Mouse (Mus musculus) forebrain, embryonic 10.5 days (tissue): ENCODE data around the gene Gm21319. TPM values are rescaled to one million over a fixed set of nuclear protein-coding genes. Genes with fewer than 3 reads are reported as not detected.
"Not testable (repeated sequence)": the region's sequence is repeated elsewhere in the genome, so short reads cannot be mapped to it uniquely, and the experiment has no call there.

ENCODE experiments used
- DNase-seq: peaks from one replicate; pipeline ENCODE4 v3.0.0-alpha.2; 2017; ENCODE audit warnings: low spot score; ENCODE audit errors: extremely low spot score
- H3K27ac ChIP-seq: fragments of 300-500 bp; sonication (generic); 2 replicates; pipeline ENCODE4 v1.5.1; 2016; ENCODE audit warnings: mild to moderate bottlenecking
- H3K27me3 ChIP-seq: fragments of 300-500 bp; sonication (generic); 2 replicates; pipeline ENCODE4 v1.6.1; 2016; ENCODE audit warnings: mild to moderate bottlenecking; ENCODE audit not compliant: poor library complexity, severe bottlenecking
- H3K36me3 ChIP-seq: fragments of 300-500 bp; sonication (generic); replicated peaks from 2 replicates; pipeline ENCODE4 v1.6.1; 2016; ENCODE audit warnings: mild to moderate bottlenecking, moderate library complexity
- H3K4me1 ChIP-seq: fragments of 300-500 bp; sonication (generic); 2 replicates; pipeline ENCODE4 v1.6.1; 2016
- H3K4me3 ChIP-seq: fragments of 300-500 bp; sonication (generic); 2 replicates; pipeline ENCODE4 v1.5.1; 2016; ENCODE audit warnings: mild to moderate bottlenecking, moderate library complexity
- H3K9me3 ChIP-seq: fragments of 300-500 bp; sonication (generic); 2 replicates; pipeline ENCODE4 v1.6.1; 2016; ENCODE audit warnings: mild to moderate bottlenecking, moderate library complexity
- WGBS: fragments of 180-500 bp; shearing (Covaris S2); methylation state at CpG from one replicate; pipeline ENCODE4 v1.1.7; 2016; 5-methylcytosine and 5-hydroxymethylcytosine counted together
- polyA plus RNA-seq: library from polyadenylated mRNA; unstranded; fragments of >200 nt; fragmentation: Nextera tagmentation; extraction: Ambion mirVana; gene quantifications from 2 replicates; pipeline ENCODE4 v1.2.1, GENCODE M21; 2016

The Gm21319 gene
- not detected in 2 replicates for polyA plus RNA-seq

DNA sequence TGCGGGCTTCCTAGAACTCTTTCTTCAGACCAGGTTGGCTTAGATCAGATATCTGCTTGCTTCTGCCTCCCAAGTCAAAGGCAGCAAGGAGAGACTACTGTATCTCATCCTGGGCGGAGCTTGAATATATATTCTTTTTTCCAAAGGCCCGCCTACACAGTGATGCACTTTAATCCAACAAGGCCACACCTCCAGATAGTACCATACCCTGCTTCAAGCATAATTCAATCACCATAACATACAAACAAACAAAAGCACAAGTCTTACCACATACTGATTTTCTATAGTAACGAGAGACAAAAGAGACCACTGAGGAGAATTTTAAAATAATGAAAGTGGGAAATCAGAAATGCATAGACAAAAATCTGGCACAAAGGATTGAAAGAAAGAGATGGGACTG lies at the start of gene Gm21319:
Gene Gm21319, minus strand, starts transcription at position 101 of the 400 bp plus-strand sequence.
- H3K4me3 ChIP-seq, H3K27me3 ChIP-seq, H3K9me3 ChIP-seq, DNase-seq, H3K36me3 ChIP-seq, H3K27ac ChIP-seq, H3K4me1 ChIP-seq: not testable (repeated sequence)
- WGBS, result 91% methylated on average over 4 of the region's 4 CpGs

DNA sequence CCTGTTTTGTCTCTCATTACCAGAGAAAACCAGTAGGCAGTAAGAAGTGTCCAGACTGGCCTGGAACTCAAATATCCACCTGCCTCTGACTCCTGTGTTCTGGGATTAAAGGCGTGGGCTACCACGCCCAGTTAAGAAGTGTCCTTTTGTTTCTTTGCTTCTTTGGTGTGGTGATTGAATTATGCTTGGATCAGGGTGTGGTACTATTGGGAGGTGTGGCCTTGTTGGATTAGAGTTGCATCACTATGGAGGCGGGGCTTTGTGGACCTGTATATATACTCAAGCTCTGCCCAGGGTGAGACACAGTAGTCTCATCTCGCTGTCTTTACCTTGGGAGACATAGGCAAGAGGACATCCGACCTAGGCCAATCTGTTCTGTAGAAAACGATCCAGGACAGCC lies 40.7 kb upstream of the Gm21319 start, which contains the start of gene BB287469:
Gene BB287469, plus strand, starts transcription at position 301 of the 400 bp plus-strand sequence.
- H3K4me3 ChIP-seq, H3K9me3 ChIP-seq, H3K4me1 ChIP-seq, H3K27ac ChIP-seq, H3K36me3 ChIP-seq, H3K27me3 ChIP-seq, DNase-seq: not testable (repeated sequence)
- 87% methylated on average over 6 of the region's 6 CpGs for WGBS

DNA sequence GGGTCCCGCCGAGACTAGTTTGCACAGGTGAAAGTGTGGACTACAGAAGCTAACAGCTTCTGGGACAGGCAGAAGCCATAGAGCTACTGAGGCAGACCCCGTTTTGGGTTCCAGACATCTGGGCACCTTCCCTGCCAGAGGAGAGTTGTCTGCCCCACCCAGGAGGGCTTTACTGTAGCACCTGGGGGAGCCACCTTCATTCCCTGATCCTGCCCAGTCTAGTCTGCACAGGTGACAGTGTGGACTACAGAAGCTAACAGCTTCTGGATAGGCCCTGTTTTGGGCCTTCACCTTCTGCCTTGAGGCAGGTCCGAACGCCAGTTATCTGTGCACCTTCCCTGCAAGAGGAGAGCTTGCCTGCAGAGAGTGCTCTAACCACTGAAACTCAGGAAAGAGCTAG lies 22.4 kb upstream of the Gm21319 start:
- H3K27ac ChIP-seq, H3K4me1 ChIP-seq, H3K27me3 ChIP-seq, H3K36me3 ChIP-seq, H3K9me3 ChIP-seq, DNase-seq, H3K4me3 ChIP-seq: not testable (repeated sequence)
- WGBS, result 91% methylated on average over 5 of the region's 5 CpGs

DNA sequence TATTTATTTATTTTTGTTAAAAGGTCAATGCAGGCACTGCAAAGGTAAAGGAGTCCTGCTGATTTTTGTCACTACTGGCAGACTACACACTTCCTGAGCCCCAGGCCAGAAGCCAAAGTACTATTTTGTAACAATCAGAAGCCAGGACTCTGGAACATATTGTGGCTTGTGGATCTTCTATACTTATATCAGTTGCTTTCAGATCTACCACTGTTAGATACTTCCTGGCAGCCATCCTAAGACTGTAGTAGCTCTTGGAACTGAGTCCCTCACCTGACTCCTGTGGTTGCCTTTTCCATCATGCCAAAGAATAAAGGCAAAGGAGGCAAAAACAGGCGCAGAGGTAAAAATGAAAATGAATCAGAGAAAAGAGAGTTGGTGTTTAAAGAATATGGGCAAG lies 19.7 kb upstream of the Gm21319 start, which contains the start of gene Gm21936:
Gene Gm21936, plus strand, starts transcription at position 301 of the 400 bp plus-strand sequence.
- H3K4me1 ChIP-seq, DNase-seq, H3K9me3 ChIP-seq, H3K4me3 ChIP-seq, H3K36me3 ChIP-seq, H3K27me3 ChIP-seq, H3K27ac ChIP-seq: not testable (repeated sequence)
- WGBS, result 100% methylated on average over 1 of the region's 1 CpGs

Other genes with a start within 250 kb of the Gm21319 start
- gene Oog1, start 173.1 kb downstream of the Gm21319 start, polyA plus RNA-seq, result not detected in 2 replicates
- not detected in 2 replicates for gene Gm4027, start 156.9 kb downstream of the Gm21319 start, polyA plus RNA-seq
- gene Gm16381, start 131.1 kb downstream of the Gm21319 start, polyA plus RNA-seq, result not detected in 2 replicates
- gene Gm21936, start 19.8 kb upstream of the Gm21319 start, polyA plus RNA-seq, result not detected in 2 replicates
- not detected in 2 replicates for gene BB287469, start 40.8 kb upstream of the Gm21319 start, polyA plus RNA-seq
- not detected in 2 replicates for gene Gm2001, start 66.6 kb upstream of the Gm21319 start, polyA plus RNA-seq
- not detected in 2 replicates for gene Gm2016, start 98.3 kb upstream of the Gm21319 start, polyA plus RNA-seq
- gene Gm2022, start 119.6 kb upstream of the Gm21319 start, polyA plus RNA-seq, result not detected in 2 replicates
- gene Gm2035, start 144.1 kb upstream of the Gm21319 start, polyA plus RNA-seq, result not detected in 2 replicates
- gene Gm2042, start 178.3 kb upstream of the Gm21319 start, polyA plus RNA-seq, result not detected in 2 replicates
- not detected in 2 replicates for gene Gm2075, start 236.1 kb upstream of the Gm21319 start, polyA plus RNA-seq
- not detected in 2 replicates for gene Gm6803, start 243.0 kb upstream of the Gm21319 start, polyA plus RNA-seq